Mouse (Mus musculus): ENCODE data around the gene Ist1.

The Ist1 gene

GRCm38 (mm10) chr8:109675896-109676643, 17.0 kb downstream of the Ist1 start:
- no peak for DNase-seq

GRCm38 (mm10) chr8:109673596-109673995, 19.5 kb downstream of the Ist1 start:
- no peak for DNase-seq

GRCm38 (mm10) chr8:109672656-109673055, 20.4 kb downstream of the Ist1 start:
- no peak for DNase-seq

- no peak for DNase-seq
These were observed 26.4 kb downstream of the Ist1 start for GRCm38 (mm10) chr8:109666616-109667015.

- DNase-seq: no peak
These were observed 30.7 kb downstream of the Ist1 start for GRCm38 (mm10) chr8:109662328-109662727.

GRCm38 (mm10) chr8:109656860-109657259, 36.2 kb downstream of the Ist1 start:
- DNase-seq: no peak

- no peak for DNase-seq
These were observed 42.3 kb downstream of the Ist1 start for GRCm38 (mm10) chr8:109650801-109651200.

GRCm38 (mm10) chr8:109648469-109648868, 44.6 kb downstream of the Ist1 start:
- no peak for DNase-seq

GRCm38 (mm10) chr8:109647331-109647730, 45.7 kb downstream of the Ist1 start:
- DNase-seq: no peak

- no peak for DNase-seq
These were observed 51.8 kb downstream of the Ist1 start for GRCm38 (mm10) chr8:109641236-109641635.

GRCm38 (mm10) chr8:109640410-109640809, 52.6 kb downstream of the Ist1 start:
- DNase-seq: no peak

- no peak for DNase-seq
These were observed 54.2 kb downstream of the Ist1 start for GRCm38 (mm10) chr8:109638851-109639250.

GRCm38 (mm10) chr8:109635146-109635545, 57.9 kb downstream of the Ist1 start:
- no peak for DNase-seq

GRCm38 (mm10) chr8:109632498-109632897, 60.6 kb downstream of the Ist1 start:
- no peak for DNase-seq

GRCm38 (mm10) chr8:109628638-109629037, 64.4 kb downstream of the Ist1 start:
- DNase-seq: no peak
